Mouse (Mus musculus): ENCODE results near the gene Slc19a3.
"Not testable (repeated sequence)": the region's sequence is repeated elsewhere in the genome, so short reads cannot be mapped to it uniquely, and the experiment has no call there.

Gene Slc19a3

GRCm38 (mm10) chr1:83006218-83007179, 31.7 kb downstream of the Slc19a3 start:
- peak; percentile 86 for DNase-seq (ENCODE audit: low read depth)

- not testable (repeated sequence) for DNase-seq (ENCODE audit: low read depth)
Measured at GRCm38 (mm10) chr1:83000306-83000705, 37.9 kb downstream of the Slc19a3 start, which contains the start of gene Gm47959. Gm47959 (plus strand) TSS chr1:83000548.

- no peak for DNase-seq (ENCODE audit: low read depth)
Measured at GRCm38 (mm10) chr1:82993947-82994346, 44.3 kb downstream of the Slc19a3 start.

GRCm38 (mm10) chr1:82992093-82992492, 46.2 kb downstream of the Slc19a3 start:
- DNase-seq (ENCODE audit: low read depth): no peak

GRCm38 (mm10) chr1:82991596-82991995, 46.7 kb downstream of the Slc19a3 start:
- DNase-seq (ENCODE audit: low read depth): no peak

- DNase-seq (ENCODE audit: low read depth): no peak
Measured at GRCm38 (mm10) chr1:82991062-82991461, 47.2 kb downstream of the Slc19a3 start.

- DNase-seq (ENCODE audit: low read depth): peak; percentile 89
Measured at GRCm38 (mm10) chr1:82987530-82988198, 50.6 kb downstream of the Slc19a3 start.

- no peak for DNase-seq (ENCODE audit: low read depth)
Measured at GRCm38 (mm10) chr1:82986738-82987137, 51.5 kb downstream of the Slc19a3 start.

- no peak for DNase-seq (ENCODE audit: low read depth)
Measured at GRCm38 (mm10) chr1:82977840-82978239, 60.4 kb downstream of the Slc19a3 start.

GRCm38 (mm10) chr1:82975750-82976149, 62.5 kb downstream of the Slc19a3 start:
- peak; percentile 59 for DNase-seq (ENCODE audit: low read depth)

GRCm38 (mm10) chr1:82974342-82974741, 63.9 kb downstream of the Slc19a3 start:
- DNase-seq (ENCODE audit: low read depth): no peak

- DNase-seq (ENCODE audit: low read depth): peak; percentile 49
Measured at GRCm38 (mm10) chr1:82973901-82974300, 64.3 kb downstream of the Slc19a3 start.

- peak; percentile 32 for DNase-seq (ENCODE audit: low read depth)
Measured at GRCm38 (mm10) chr1:82973244-82973643, 65.0 kb downstream of the Slc19a3 start.

- DNase-seq (ENCODE audit: low read depth): no peak
Measured at GRCm38 (mm10) chr1:82972046-82972445, 66.2 kb downstream of the Slc19a3 start.

GRCm38 (mm10) chr1:82966413-82966812, 71.8 kb downstream of the Slc19a3 start:
- no peak for DNase-seq (ENCODE audit: low read depth)
